ENCODE assay signal across 28 mouse cellular contexts in genomic region chr11:84327086-84327485, GRCm38 (mm10).
DNase-seq lines count a peak whose midpoint lies in the region; ATAC-seq and TF ChIP-seq lines count a peak whose summit lies in the region.
"Had no signal": no experiment of that assay in that cellular context is flagged by ENCODE, and none has a peak within 500 bp of the region (broad histone marks: within the 10 kb centered on the region; RNA-seq: fewer than 3 reads in every experiment).

No protein-coding gene starts in this region.

- no peaks in the 10 kb centered on the region for H3K4me1 ChIP-seq in forebrain, postnatal 0 days (ENCODE audit: insufficient read depth)
- H3K4me1 ChIP-seq in forebrain, embryonic 12.5 days, result peaks cover 11% of the 10 kb centered on the region
- H3K4me1 ChIP-seq in kidney, adult 2 months (ENCODE audit: control insufficient read depth, insufficient read depth, low read length), result no peaks in the 10 kb centered on the region
- H3K4me1 ChIP-seq: embryonic facial prominence, embryonic 10.5 days; embryonic facial prominence, embryonic 13.5 days had no signal

- 60% methylated on average over 4 of the region's 4 CpGs for WGBS in forebrain, postnatal 0 days
- WGBS in forebrain, embryonic 12.5 days, result 75% methylated on average over 4 of the region's 4 CpGs
- WGBS in kidney, adult 2 months, result 68% methylated on average over 4 of the region's 4 CpGs

- no peak for DNase-seq in forebrain, postnatal 0 days
- peak; percentile 14 for DNase-seq in kidney, adult 2 months
- DNase-seq in kidney, postnatal 14 days, result no peak
- DNase-seq in layer of hippocampus, adult 2 months (ENCODE audit: low spot score in 2 of 2), result no peak
- no peak for DNase-seq in layer of hippocampus, adult 9-11 months
- DNase-seq in NIH3T3 (ENCODE audit: low read depth), result peak; percentile 4
- no peak for DNase-seq in urinary bladder, postnatal 36 days (ENCODE audit: low spot score in 2 of 2)
- DNase-seq: adrenal gland, adult 2 months; adrenal gland, postnatal 14 days; B cell, adult 2 months; cerebellum, adult 11-12 months; cerebellum, adult 8-10 months; cerebellum, postnatal 36 days; embryo, embryonic 11 days; gastrocnemius, postnatal 10 days; gastrocnemius, postnatal 36 days; heart, adult 2 months had no signal

- TF ChIP-seq POLR2A in kidney, adult 2 months (IDR thresholded peaks at IDR 0.05; ENCODE audit: low read depth, low read length), result no peak

- H3K4me3 ChIP-seq in forebrain, postnatal 0 days (ENCODE audit: low read depth, low read length), result no peak overlapping the region
- no peak overlapping the region for H3K4me3 ChIP-seq in forebrain, embryonic 12.5 days (replicated peaks)
- no peak overlapping the region for H3K4me3 ChIP-seq in kidney, adult 2 months (ENCODE audit: insufficient read depth, low read depth, low read length)
- no peak overlapping the region for H3K4me3 ChIP-seq in layer of hippocampus, adult 2 months
- H3K4me3 ChIP-seq: embryonic facial prominence, embryonic 10.5 days; embryonic facial prominence, embryonic 13.5 days; erythroblast, embryonic 14.5 days; forebrain, embryonic 13.5 days; heart, adult 2 months; hindbrain, embryonic 12.5 days; hindbrain, embryonic 15.5 days had no signal

- no peak overlapping the region for H3K27ac ChIP-seq in forebrain, postnatal 0 days (ENCODE audit: low read depth, low read length)
- no peak overlapping the region for H3K27ac ChIP-seq in forebrain, embryonic 12.5 days
- H3K27ac ChIP-seq in kidney, adult 2 months (ENCODE audit: insufficient read depth, low read depth, low read length), result no peak overlapping the region
- H3K27ac ChIP-seq in layer of hippocampus, adult 2 months, result no peak overlapping the region
- H3K27ac ChIP-seq: embryonic facial prominence, embryonic 10.5 days; embryonic facial prominence, embryonic 13.5 days; forebrain, embryonic 13.5 days; heart, adult 2 months; hindbrain, embryonic 12.5 days; hindbrain, embryonic 15.5 days had no signal

- H3K27me3 ChIP-seq in forebrain, postnatal 0 days (ENCODE audit: insufficient read depth, low read length), result no peaks in the 10 kb centered on the region
- no peaks in the 10 kb centered on the region for H3K27me3 ChIP-seq in forebrain, embryonic 12.5 days
- H3K27me3 ChIP-seq in kidney, adult 2 months (replicated peaks; ENCODE audit: control insufficient read depth, insufficient read depth, low read length), result no peaks in the 10 kb centered on the region
- H3K27me3 ChIP-seq: CH12.LX; embryonic facial prominence, embryonic 13.5 days; forebrain, embryonic 13.5 days; hindbrain, embryonic 12.5 days; hindbrain, embryonic 15.5 days had no signal

- no peak overlapping the region for H3K4me2 ChIP-seq in forebrain, postnatal 0 days (ENCODE audit: low read depth)
- no peak overlapping the region for H3K4me2 ChIP-seq in forebrain, embryonic 12.5 days
- H3K4me2 ChIP-seq: embryonic facial prominence, embryonic 13.5 days; forebrain, embryonic 13.5 days; heart, embryonic 11.5 days; hindbrain, embryonic 12.5 days; hindbrain, embryonic 15.5 days had no signal

- H3K9ac ChIP-seq in forebrain, postnatal 0 days, result no peak overlapping the region
- H3K9ac ChIP-seq in forebrain, embryonic 12.5 days, result no peak overlapping the region
- H3K9ac ChIP-seq: embryonic facial prominence, embryonic 13.5 days; forebrain, embryonic 13.5 days; hindbrain, embryonic 12.5 days; hindbrain, embryonic 15.5 days had no signal

- H3K9me3 ChIP-seq in forebrain, postnatal 0 days (ENCODE audit: low read length), result no peaks in the 10 kb centered on the region
- no peaks in the 10 kb centered on the region for H3K9me3 ChIP-seq in forebrain, embryonic 12.5 days
- H3K9me3 ChIP-seq: embryonic facial prominence, embryonic 10.5 days; embryonic facial prominence, embryonic 13.5 days; forebrain, embryonic 13.5 days; G1E; hindbrain, embryonic 12.5 days; hindbrain, embryonic 15.5 days had no signal

- peak; percentile 28; the same call in 1 of the 2 replicates for TF ChIP-seq CTCF in forebrain, postnatal 0 days (IDR thresholded peaks at IDR 0.05; ENCODE audit: low read depth)
- no peak for TF ChIP-seq CTCF in kidney, adult 2 months (conservative IDR thresholded peaks at IDR 0.05; ENCODE audit: insufficient read depth, insufficient read length, low read depth, low read length)
- peak; percentile 52 for TF ChIP-seq CTCF in layer of hippocampus, adult 2 months (conservative IDR thresholded peaks at IDR 0.05)

- peaks cover 8% of the 10 kb centered on the region; the same call in 1 of the 2 replicates for H3K36me3 ChIP-seq in forebrain, postnatal 0 days (ENCODE audit: insufficient read depth)
- H3K36me3 ChIP-seq in forebrain, embryonic 12.5 days (replicated peaks), result peaks cover 10% of the 10 kb centered on the region; the same call in 1 of the 2 replicates
- no peaks in the 10 kb centered on the region for H3K36me3 ChIP-seq in kidney, adult 2 months (ENCODE audit: control insufficient read depth, insufficient read depth, low read length)

- ATAC-seq in forebrain, postnatal 0 days, result no peak
- no peak for ATAC-seq in forebrain, embryonic 12.5 days (ENCODE audit: low FRiP score)
- ATAC-seq: forebrain, embryonic 13.5 days; inflammation-experienced regulatory T-cells, adult 6 months had no signal

Comparison
In these comparisons a context has a peak if more than half of its experiments do, and no peak if none do; other contexts are left out.
1. DNase-seq: peak in kidney, adult 2 months (single experiment) and NIH3T3 (single experiment); none in forebrain, postnatal 0 days (single experiment), kidney, postnatal 14 days (single experiment), layer of hippocampus, adult 2 months (0 of 2), layer of hippocampus, adult 9-11 months (single experiment) and urinary bladder, postnatal 36 days (0 of 2).